Mouse (Mus musculus) thymus, postnatal 0 days (tissue): ENCODE data around the gene Pax7. TPM values are rescaled to one million over a fixed set of nuclear protein-coding genes. Genes with fewer than 3 reads are reported as not detected.

Experiments used
- DNase-seq: peaks from one replicate; pipeline ENCODE4 v3.0.0-alpha.2; 2015; ENCODE audit warnings: low spot score
- polyA plus RNA-seq: library from polyadenylated mRNA; unstranded; fragments of >200 nt; fragmentation: Nextera tagmentation; extraction: Ambion mirVana; gene quantifications from 2 replicates; pipeline ENCODE4 v1.2.1, GENCODE M21; 2015

Pax7 gene
- polyA plus RNA-seq, 1 experiment from 2014 or later, result 0.09 TPM

GRCm38 (mm10) chr4:139697755-139698154, 135.6 kb downstream of the Pax7 start:
- DNase-seq, result no peak

- DNase-seq, result no peak
Observed at GRCm38 (mm10) chr4:139693315-139693714, 140.0 kb downstream of the Pax7 start.

GRCm38 (mm10) chr4:139689627-139690269, 143.6 kb downstream of the Pax7 start:
- DNase-seq, result no peak

GRCm38 (mm10) chr4:139688058-139688457, 145.3 kb downstream of the Pax7 start:
- no peak for DNase-seq

Other genes starting within 250 kb of the Pax7 start
- not detected in 2 replicates for gene Gm21969, start 230.3 kb downstream of the Pax7 start, polyA plus RNA-seq
- 28.9 and 31.7 TPM in 2 replicates for gene Aldh4a1, start 210.7 kb downstream of the Pax7 start, polyA plus RNA-seq
- gene Tas1r2, start 180.0 kb downstream of the Pax7 start, polyA plus RNA-seq, result not detected in 2 replicates
- 1.9 and 2.6 TPM in 2 replicates for gene Klhdc7a, start 134.5 kb upstream of the Pax7 start, polyA plus RNA-seq